Mouse (Mus musculus) testis, postnatal 14 days (tissue): ENCODE results near the gene Itih5.

Experiments used
- DNase-seq: peaks from one replicate; pipeline ENCODE4 v3.0.0; 2021; ENCODE audit warnings: low spot score

Gene Itih5

GRCm38 (mm10) chr2:10153201-10154075 is at the start of gene Itih5:
Gene Itih5, plus strand, starts transcription at chr2:10153571.
- DNase-seq, result peak; percentile 24

GRCm38 (mm10) chr2:10108535-10109189 is 44.7 kb upstream of the Itih5 start:
- no peak for DNase-seq

- no peak for DNase-seq
Measured at GRCm38 (mm10) chr2:10118751-10119150, 34.6 kb upstream of the Itih5 start.

- DNase-seq, result no peak
Measured at GRCm38 (mm10) chr2:10119276-10119675, 34.1 kb upstream of the Itih5 start.

- DNase-seq, result no peak
Measured at GRCm38 (mm10) chr2:10121826-10122225, 31.5 kb upstream of the Itih5 start.

GRCm38 (mm10) chr2:10126122-10126521 is 27.2 kb upstream of the Itih5 start:
- no peak for DNase-seq

- no peak for DNase-seq
Measured at GRCm38 (mm10) chr2:10127471-10127870, 25.9 kb upstream of the Itih5 start.

- no peak for DNase-seq
Measured at GRCm38 (mm10) chr2:10128571-10128970, 24.8 kb upstream of the Itih5 start.

- no peak for DNase-seq
Measured at GRCm38 (mm10) chr2:10130341-10130990, 22.9 kb upstream of the Itih5 start.

GRCm38 (mm10) chr2:10131296-10131695 is 22.1 kb upstream of the Itih5 start, which contains the start of gene Itih2:
Gene Itih2, minus strand, starts transcription at chr2:10131396.
- no peak for DNase-seq

- DNase-seq, result no peak
Measured at GRCm38 (mm10) chr2:10132128-10132527, 21.2 kb upstream of the Itih5 start.

GRCm38 (mm10) chr2:10133941-10134340 is 19.4 kb upstream of the Itih5 start:
- no peak for DNase-seq

- no peak for DNase-seq
Measured at GRCm38 (mm10) chr2:10137320-10137719, 16.1 kb upstream of the Itih5 start.

GRCm38 (mm10) chr2:10140456-10140855 is 12.9 kb upstream of the Itih5 start:
- DNase-seq, result no peak

GRCm38 (mm10) chr2:10142472-10143454 is 10.6 kb upstream of the Itih5 start:
- DNase-seq, result peak; percentile 61

- DNase-seq, result no peak
Measured at GRCm38 (mm10) chr2:10145514-10145913, 7.9 kb upstream of the Itih5 start.

- no peak for DNase-seq
Measured at GRCm38 (mm10) chr2:10147176-10147575, 6.2 kb upstream of the Itih5 start.

- DNase-seq, result no peak
Measured at GRCm38 (mm10) chr2:10152590-10152989, 781 bp upstream of the Itih5 start.

- DNase-seq, result no peak
Measured at GRCm38 (mm10) chr2:10157184-10157583, 3.8 kb downstream of the Itih5 start.

- no peak for DNase-seq
Measured at GRCm38 (mm10) chr2:10162011-10162410, 8.6 kb downstream of the Itih5 start.

GRCm38 (mm10) chr2:10166635-10167034 is 13.3 kb downstream of the Itih5 start:
- DNase-seq, result no peak

- no peak for DNase-seq
Measured at GRCm38 (mm10) chr2:10167283-10167682, 13.9 kb downstream of the Itih5 start.
